Mouse (Mus musculus) testis, adult 2 months (tissue): ENCODE measurements around the gene Cenpj.

ENCODE experiments used
- CTCF ChIP-seq: fragments of 200-500 bp; IDR thresholded peaks from 2 replicates; pipeline ENCODE4 v1.5.1; 2012; ENCODE audit warnings: low read depth, mild to moderate bottlenecking, inconsistent platforms, low read length, moderate library complexity; ENCODE audit not compliant: control insufficient read depth, insufficient read depth, insufficient replicate concordance
- POLR2A ChIP-seq: fragments of 200-500 bp; IDR thresholded peaks from 2 replicates; pipeline ENCODE4 v1.6.1; 2012; ENCODE audit warnings: low read depth, mild to moderate bottlenecking, inconsistent platforms, low read length, moderate library complexity; ENCODE audit not compliant: control insufficient read depth

- no peak for TF ChIP-seq CTCF
- no peak for TF ChIP-seq POLR2A
Observed at GRCm38 (mm10) chr14:56550960-56551359, 24.3 kb downstream of the Cenpj start.
